Mouse (Mus musculus) midbrain, embryonic 16.5 days (tissue): Measurements from ENCODE around the gene Pitpnm3. TPM values are rescaled to one million over a fixed set of nuclear protein-coding genes. Genes with fewer than 3 reads are reported as not detected.

ENCODE experiments used
- ATAC-seq: fragments of 200-750 bp; cut with Nextera tagmentation; 2 replicates; pipeline ENCODE4 v1.8.0; 2017; ENCODE audit warnings: moderate TSS enrichment
- H3K27ac ChIP-seq: fragments of 300-500 bp; sonication (generic); 2 replicates; pipeline ENCODE4 v1.5.1; 2014; ENCODE audit warnings: mild to moderate bottlenecking, low read length, mixed read lengths
- H3K27me3 ChIP-seq: fragments of 300-500 bp; sonication (generic); 2 replicates; pipeline ENCODE4 v1.6.1; 2014; ENCODE audit warnings: low read depth, low read length, mixed read lengths; ENCODE audit not compliant: control insufficient read depth, insufficient read depth
- H3K36me3 ChIP-seq: fragments of 300-500 bp; sonication (generic); 2 replicates; pipeline ENCODE4 v1.6.1; 2014; ENCODE audit warnings: mild to moderate bottlenecking, low read length, moderate library complexity, mixed read lengths; ENCODE audit not compliant: control insufficient read depth, insufficient read depth
- H3K4me1 ChIP-seq: fragments of 300-500 bp; sonication (generic); 2 replicates; pipeline ENCODE4 v1.6.1; 2014; ENCODE audit warnings: mild to moderate bottlenecking, low read length, mixed read lengths; ENCODE audit not compliant: control insufficient read depth, insufficient read depth
- H3K4me2 ChIP-seq: fragments of 300-500 bp; sonication (generic); 2 replicates; pipeline ENCODE4 v1.6.1; 2014; ENCODE audit warnings: mild to moderate bottlenecking, low read length, mixed read lengths
- H3K4me3 ChIP-seq: fragments of 300-500 bp; sonication (generic); 2 replicates; pipeline ENCODE4 v1.5.1; 2014; ENCODE audit warnings: low read depth, mild to moderate bottlenecking, low read length, moderate library complexity, mixed read lengths
- H3K9ac ChIP-seq: fragments of 300-500 bp; sonication (generic); 2 replicates; pipeline ENCODE4 v1.6.1; 2014; ENCODE audit warnings: low read depth, low read length, mixed read lengths
- H3K9me3 ChIP-seq: fragments of 300-500 bp; sonication (generic); replicated peaks from 2 replicates; pipeline ENCODE4 v1.6.1; 2014; ENCODE audit warnings: mild to moderate bottlenecking, low read length, mixed read lengths; ENCODE audit not compliant: control insufficient read depth, poor library complexity, severe bottlenecking
- WGBS: fragments of 180-500 bp; shearing (Covaris S2); extraction: QIAGEN DNeasy Blood & Tissue Kit; methylation state at CpG from one replicate; pipeline ENCODE4 v1.1.7; 2014; 5-methylcytosine and 5-hydroxymethylcytosine counted together
- polyA plus RNA-seq: library from polyadenylated mRNA; unstranded; fragments of >200 nt; fragmentation: Nextera tagmentation; extraction: Ambion mirVana; gene quantifications from 2 replicates; pipeline ENCODE4 v1.2.1, GENCODE M21; 2015

Gene Pitpnm3
- polyA plus RNA-seq, 1 experiment from 2014 or later, result 6.1 TPM

DNA sequence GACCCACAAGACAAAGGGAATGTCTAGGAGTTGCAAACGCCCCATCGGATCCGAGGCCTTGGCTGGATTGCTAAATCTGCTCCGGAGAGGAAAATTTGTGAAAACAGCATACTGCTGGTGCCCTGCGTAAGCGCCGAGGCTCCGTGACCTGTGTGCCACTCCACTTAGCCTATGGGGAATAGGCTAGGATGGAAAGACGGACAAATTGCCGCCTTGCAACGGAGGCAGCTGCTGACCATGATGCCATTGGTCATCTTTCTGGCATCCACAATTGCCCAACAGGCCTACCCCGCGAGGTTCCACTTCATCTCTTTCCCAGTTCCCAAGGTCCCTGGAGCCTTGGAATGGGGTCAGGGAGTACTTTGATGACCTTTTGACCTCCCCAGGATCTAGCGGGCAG is 92.9 kb downstream of the Pitpnm3 start:
- Histone ChIP-seq H3K9ac (peak overlapping the region; percentile 52), H3K27me3 (no peaks in the 10 kb centered on the region), H3K4me1 (peaks cover 42% of the 10 kb centered on the region), H3K36me3 (no peaks in the 10 kb centered on the region), H3K9me3 (no peaks in the 10 kb centered on the region), H3K27ac (no peak overlapping the region), H3K4me2 (peak overlapping the region; percentile 77), H3K4me3 (peak overlapping the region; percentile 53)
- WGBS, result under 1% methylated on average over 14 of the region's 14 CpGs
- ATAC-seq, result no peak

- Histone ChIP-seq H3K4me2 (peak within 1 kb of the TSS; percentile 77), H3K4me3 (peak within 1 kb of the TSS; percentile 53), H3K27ac (peak within 1 kb of the TSS; percentile 40), H3K9ac (peak within 1 kb of the TSS; percentile 62), H3K27me3 (no peaks in the 10 kb centered on the region), H3K9me3 (no peaks in the 10 kb centered on the region), H3K36me3 (no peaks in the 10 kb centered on the region), H3K4me1 (peaks cover 42% of the 10 kb centered on the region)
- peak; percentile 90 for ATAC-seq
- under 1% methylated on average over 52 of the region's 52 CpGs for WGBS
These were observed 93.6 kb downstream of the Pitpnm3 start, which contains the start of gene Pimreg for GRCm38 (mm10) chr11:72041768-72042607. TSS of gene Pimreg (plus strand) at chr11:72042032.

DNA sequence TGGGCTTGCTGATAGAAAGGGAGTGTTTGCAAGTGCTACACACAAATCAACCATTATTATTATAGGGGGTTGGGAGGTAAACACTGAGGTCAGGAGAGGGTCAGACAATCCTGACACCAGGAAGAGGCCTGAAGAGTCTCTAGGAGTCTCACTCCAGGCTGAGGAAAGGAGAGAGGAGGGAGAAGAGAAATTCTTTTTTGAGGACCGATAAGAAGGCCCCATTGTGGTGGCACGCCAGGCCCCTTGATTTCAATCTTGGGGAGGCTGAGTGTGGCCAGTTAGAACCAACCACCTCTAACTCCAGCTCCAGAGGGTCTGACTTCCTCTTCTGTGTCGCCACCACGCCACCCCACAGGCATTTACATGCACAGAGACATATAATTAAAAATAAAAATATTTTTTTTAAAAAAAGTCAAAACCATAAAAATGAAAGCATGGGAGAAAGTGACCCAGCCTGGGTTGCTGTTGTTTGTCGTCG is 94.2 kb downstream of the Pitpnm3 start:
- 19% methylated on average over 6 of the region's 6 CpGs for WGBS

GRCm38 (mm10) chr11:72039599-72040386 is 95.8 kb downstream of the Pitpnm3 start:
- H3K4me3 ChIP-seq, result 0 out of 2 replicates have a peak overlapping the region, but pooled peaks have one; percentile 4
- ATAC-seq, result peak; percentile 52

More for the DNA sequence above, 94.2 kb downstream of the Pitpnm3 start:
- H3K9ac ChIP-seq, result peak overlapping the region; percentile 62; the same call in 1 of the 2 replicates
- peaks cover 42% of the 10 kb centered on the region for H3K4me1 ChIP-seq
- H3K27me3 ChIP-seq, result no peaks in the 10 kb centered on the region
- H3K36me3 ChIP-seq, result no peaks in the 10 kb centered on the region
- peak overlapping the region; percentile 53 for H3K4me3 ChIP-seq
- no peaks in the 10 kb centered on the region for H3K9me3 ChIP-seq
- ATAC-seq, result no peak
- peak overlapping the region; percentile 77 for H3K4me2 ChIP-seq
- no peak overlapping the region for H3K27ac ChIP-seq

GRCm38 (mm10) chr11:72037996-72038395 is 97.6 kb downstream of the Pitpnm3 start:
- Histone ChIP-seq H3K27me3 (no peaks in the 10 kb centered on the region), H3K27ac (no peak overlapping the region), H3K4me1 (peaks cover 38% of the 10 kb centered on the region), H3K4me3 (no peak overlapping the region), H3K4me2 (no peak overlapping the region), H3K9ac (no peak overlapping the region), H3K9me3 (no peaks in the 10 kb centered on the region), H3K36me3 (no peaks in the 10 kb centered on the region)
- no peak for ATAC-seq
- 0% methylated on average over 4 of the region's 4 CpGs for WGBS

More at GRCm38 (mm10) chr11:72039599-72040386, 95.8 kb downstream of the Pitpnm3 start:
- Histone ChIP-seq H3K4me1 (peaks cover 42% of the 10 kb centered on the region), H3K9ac (peak overlapping the region; percentile 40), H3K4me2 (peak overlapping the region; percentile 49), H3K9me3 (no peaks in the 10 kb centered on the region), H3K27me3 (no peaks in the 10 kb centered on the region), H3K27ac (peak overlapping the region; percentile 74), H3K36me3 (no peaks in the 10 kb centered on the region)
- 14% methylated on average over 16 of the region's 16 CpGs for WGBS

DNA sequence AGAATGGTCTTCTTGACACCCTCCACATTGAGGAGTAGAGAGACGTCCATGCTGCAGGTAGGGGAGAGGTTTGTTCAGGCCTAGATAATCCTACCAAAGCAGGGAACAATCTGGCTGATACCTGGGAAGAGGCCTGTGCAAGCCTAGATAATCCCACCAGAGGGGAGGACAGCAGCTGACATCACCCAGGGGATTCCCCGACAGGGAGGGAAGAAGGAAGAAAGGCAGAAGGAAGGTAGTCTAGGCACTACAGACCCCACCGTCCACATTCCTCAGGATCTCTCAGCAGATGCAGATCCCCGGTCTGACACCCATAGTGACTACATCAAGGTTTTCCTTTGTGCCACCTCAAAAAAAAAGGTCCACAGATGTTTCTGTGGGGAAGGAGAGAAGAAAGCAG is 98.2 kb downstream of the Pitpnm3 start, which contains the start of gene Aipl1:
TSS of gene Aipl1 (minus strand) at position 101 of the 400 bp plus-strand sequence.
- H3K27ac ChIP-seq, result no peak within 1 kb of the TSS
- 54% methylated on average over 4 of the region's 4 CpGs for WGBS

GRCm38 (mm10) chr11:72032589-72032988 is 103.0 kb downstream of the Pitpnm3 start:
- H3K36me3 ChIP-seq, result no peaks in the 10 kb centered on the region
- no peak overlapping the region for H3K4me3 ChIP-seq
- H3K4me1 ChIP-seq, result no peaks in the 10 kb centered on the region
- no peak overlapping the region for H3K9ac ChIP-seq
- WGBS, result 93% methylated on average over 3 of the region's 3 CpGs
- no peak overlapping the region for H3K27ac ChIP-seq
- H3K27me3 ChIP-seq, result no peaks in the 10 kb centered on the region
- no peak for ATAC-seq
- H3K4me2 ChIP-seq, result no peak overlapping the region
- H3K9me3 ChIP-seq, result no peaks in the 10 kb centered on the region

More for the DNA sequence above, 98.2 kb downstream of the Pitpnm3 start, which contains the start of gene Aipl1:
- peaks cover 33% of the 10 kb centered on the region for H3K4me1 ChIP-seq
- ATAC-seq, result no peak
- no peak within 1 kb of the TSS for H3K4me2 ChIP-seq
- H3K4me3 ChIP-seq, result no peak within 1 kb of the TSS
- no peak within 1 kb of the TSS for H3K9ac ChIP-seq
- H3K27me3 ChIP-seq, result no peaks in the 10 kb centered on the region
- no peaks in the 10 kb centered on the region for H3K9me3 ChIP-seq
- no peaks in the 10 kb centered on the region for H3K36me3 ChIP-seq

GRCm38 (mm10) chr11:72032091-72032490 is 103.5 kb downstream of the Pitpnm3 start:
- Histone ChIP-seq H3K4me1 (no peaks in the 10 kb centered on the region), H3K9ac (no peak overlapping the region), H3K9me3 (no peaks in the 10 kb centered on the region), H3K36me3 (no peaks in the 10 kb centered on the region), H3K4me3 (no peak overlapping the region), H3K4me2 (no peak overlapping the region), H3K27me3 (no peaks in the 10 kb centered on the region), H3K27ac (no peak overlapping the region)
- no peak for ATAC-seq
- WGBS, result 85% methylated on average over 4 of the region's 4 CpGs
